Mouse (Mus musculus) ES-Bruce4 (cell line): ENCODE results near the gene Ssbp4.

Experiments used
- CTCF ChIP-seq: IDR thresholded peaks from one replicate; pipeline ENCODE4 v1.8.1; 2011; ENCODE audit warnings: low read depth, low read length
- EP300 ChIP-seq: IDR thresholded peaks from 2 replicates; pipeline ENCODE4 v1.6.1; 2011; ENCODE audit warnings: low read depth, low read length; ENCODE audit not compliant: insufficient read depth
- POLR2A ChIP-seq: IDR thresholded peaks from one replicate; pipeline ENCODE4 v1.8.1; 2011; ENCODE audit warnings: low read length; ENCODE audit not compliant: insufficient read depth

DNA sequence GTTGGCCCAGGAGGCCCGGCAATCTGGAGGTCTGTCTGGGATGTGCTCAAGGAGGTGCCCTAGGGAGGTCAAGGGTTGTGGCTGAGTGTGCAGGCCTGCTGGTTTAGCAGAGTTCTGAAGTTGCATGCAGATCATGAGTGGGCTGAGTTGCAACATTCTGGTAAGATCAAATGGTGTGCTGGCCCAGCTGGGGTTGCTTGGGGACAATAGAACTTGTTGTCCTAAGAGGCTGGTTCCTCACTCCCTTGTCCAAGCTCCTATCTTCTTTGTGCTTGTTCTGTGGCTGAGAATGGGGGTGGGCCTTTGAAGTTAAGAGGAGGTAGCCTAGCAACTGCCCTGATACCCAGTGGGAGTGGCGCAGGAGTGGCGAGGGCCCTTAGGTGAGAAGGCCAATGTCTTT lies 45.9 kb downstream of the Ssbp4 start:
- no peak for TF ChIP-seq POLR2A
- TF ChIP-seq CTCF = no peak
- TF ChIP-seq EP300 = no peak
